Mouse (Mus musculus) telencephalon, adult 2 months (tissue): Measurements from ENCODE around the gene Szt2.

Experiments
- DNase-seq: peaks from one replicate; pipeline ENCODE4 v3.0.0-alpha.2; 2011; ENCODE audit warnings: low read depth, low spot score

The Szt2 gene

DNA sequence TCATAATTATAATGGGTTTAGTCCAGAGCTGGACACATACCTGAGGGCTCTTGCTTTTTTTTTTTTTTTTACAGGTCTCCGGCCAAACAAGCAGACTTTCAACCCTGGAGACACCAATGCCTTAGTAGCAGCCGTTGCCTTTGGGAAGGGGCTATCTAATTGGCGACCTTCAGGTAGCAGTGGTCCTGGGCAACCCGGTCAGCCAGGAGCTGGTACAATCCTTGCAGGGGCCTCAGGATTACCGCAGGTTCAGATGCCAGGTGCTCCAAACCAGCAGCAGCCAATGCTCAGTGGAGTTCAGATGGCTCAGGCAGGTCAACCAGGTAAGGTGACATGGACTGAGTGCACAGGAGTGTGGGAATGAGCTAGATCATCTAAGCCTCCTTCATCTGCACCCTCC is 4.5 kb upstream of the Szt2 start:
- no peak for DNase-seq

DNA sequence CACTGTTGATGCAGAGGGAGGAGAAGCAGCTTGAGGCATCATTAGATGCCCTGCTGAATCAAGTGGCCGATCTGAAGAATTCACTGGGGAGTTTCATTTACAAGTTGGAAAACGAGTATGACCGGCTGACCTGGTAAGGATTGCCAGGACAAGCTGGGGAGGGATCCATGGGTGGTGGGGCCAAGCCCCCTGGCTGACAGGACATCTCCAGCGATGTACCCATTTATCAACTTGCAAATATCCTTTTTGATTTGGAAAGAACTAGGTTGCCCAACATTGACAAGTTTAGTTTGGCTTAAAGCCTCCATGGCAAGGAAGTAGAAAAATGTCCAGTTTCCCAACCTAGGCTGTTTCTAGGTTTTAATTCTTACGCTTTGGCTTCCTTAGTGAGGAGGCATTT is 1.8 kb upstream of the Szt2 start:
- DNase-seq = no peak

DNA sequence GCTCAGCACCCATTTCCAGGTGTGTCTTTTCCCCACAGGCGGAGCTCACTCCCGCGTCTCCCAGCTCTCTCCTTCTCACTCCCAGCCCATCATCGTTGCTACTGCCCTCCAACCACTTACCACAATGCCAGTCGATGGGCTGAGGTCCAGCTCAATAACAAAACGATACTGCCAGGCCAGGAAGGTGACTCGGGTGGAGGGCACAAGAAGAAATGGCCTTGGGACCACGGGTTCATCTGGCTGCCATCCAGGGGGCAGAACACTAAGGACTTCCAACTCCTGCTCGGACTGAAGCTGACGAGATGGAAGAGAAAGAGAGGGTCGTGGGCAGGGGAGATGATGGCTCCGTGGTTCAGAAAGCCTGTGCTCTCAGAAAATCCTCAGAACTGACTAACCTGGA is 6.4 kb downstream of the Szt2 start:
- no peak for DNase-seq

DNA sequence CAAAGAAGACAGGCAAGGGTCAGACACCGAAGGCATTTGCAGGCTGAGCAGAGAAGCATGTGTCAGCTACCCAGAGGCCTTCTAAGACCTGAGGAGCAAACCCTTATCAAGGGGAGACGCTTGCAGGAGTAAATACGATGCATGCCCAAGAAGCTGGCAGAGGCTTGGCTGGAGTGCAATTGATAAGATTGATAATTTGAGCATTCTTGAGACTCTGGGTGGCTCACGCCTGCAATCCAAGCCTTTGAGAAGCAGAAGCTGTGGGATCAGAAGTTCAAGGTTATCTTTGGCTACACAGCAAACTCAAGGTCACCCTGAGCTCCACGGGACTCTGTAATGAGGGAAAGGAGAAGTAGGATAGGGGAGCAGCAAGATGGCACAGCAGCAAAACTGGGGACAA is 7.2 kb downstream of the Szt2 start:
- DNase-seq = no peak

DNA sequence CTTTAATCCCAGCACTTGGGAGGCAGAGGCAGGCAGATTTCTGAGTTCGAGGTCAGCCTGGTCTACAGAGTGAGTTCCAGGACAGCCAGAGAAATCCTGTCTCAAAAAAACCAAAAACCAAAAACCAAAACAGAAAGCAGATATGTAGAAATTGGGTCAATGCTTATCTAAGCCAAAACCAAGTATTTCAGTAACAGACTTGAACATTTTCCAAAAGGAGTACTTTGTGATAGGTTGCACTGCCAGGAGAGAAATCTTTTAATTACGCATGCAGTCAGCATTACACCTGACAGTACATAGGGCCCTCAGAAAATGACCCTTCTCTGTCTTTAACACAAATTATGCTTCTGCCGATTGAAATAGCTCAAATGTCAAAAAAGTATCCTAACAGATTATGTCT is 7.7 kb downstream of the Szt2 start:
- DNase-seq = no peak

DNA sequence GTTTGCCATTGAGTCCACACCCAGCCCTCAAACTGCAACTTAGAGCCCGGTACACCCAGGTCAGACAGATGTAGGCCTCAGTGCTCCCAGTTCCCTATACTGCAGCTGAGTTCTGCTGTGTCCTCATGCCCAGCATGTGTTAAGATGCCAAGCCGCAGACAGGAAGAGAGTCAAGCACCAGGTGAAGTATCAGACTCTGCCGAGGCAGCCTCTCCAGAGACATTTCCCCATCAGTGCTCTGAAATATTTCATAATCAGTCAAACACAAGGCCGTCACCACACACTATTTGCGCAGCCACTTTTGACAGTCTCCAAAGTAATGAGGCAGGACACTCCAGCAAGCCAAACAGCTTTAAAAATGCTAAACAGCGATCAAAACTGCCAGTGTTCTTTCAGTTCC is 10.7 kb downstream of the Szt2 start:
- no peak for DNase-seq

DNA sequence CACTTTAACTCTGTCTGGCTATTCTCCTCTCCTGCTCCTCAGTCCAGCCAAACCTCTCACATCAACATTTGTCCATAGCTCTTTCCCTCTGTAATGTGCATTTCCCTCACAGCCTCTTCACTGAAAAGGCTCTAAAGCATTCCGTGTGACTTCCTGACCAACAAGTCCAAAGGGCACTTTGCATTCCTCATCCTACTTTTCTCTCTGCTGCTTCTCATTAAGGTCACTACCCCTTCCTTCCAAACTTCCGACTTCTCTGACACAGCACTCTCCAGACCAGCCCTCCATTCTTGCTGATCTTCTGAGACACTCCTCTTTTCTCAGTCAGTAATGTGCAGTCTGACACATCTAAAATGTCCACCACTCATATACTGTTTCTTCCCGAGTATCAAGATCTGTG is 12.6 kb downstream of the Szt2 start:
- DNase-seq = no peak

DNA sequence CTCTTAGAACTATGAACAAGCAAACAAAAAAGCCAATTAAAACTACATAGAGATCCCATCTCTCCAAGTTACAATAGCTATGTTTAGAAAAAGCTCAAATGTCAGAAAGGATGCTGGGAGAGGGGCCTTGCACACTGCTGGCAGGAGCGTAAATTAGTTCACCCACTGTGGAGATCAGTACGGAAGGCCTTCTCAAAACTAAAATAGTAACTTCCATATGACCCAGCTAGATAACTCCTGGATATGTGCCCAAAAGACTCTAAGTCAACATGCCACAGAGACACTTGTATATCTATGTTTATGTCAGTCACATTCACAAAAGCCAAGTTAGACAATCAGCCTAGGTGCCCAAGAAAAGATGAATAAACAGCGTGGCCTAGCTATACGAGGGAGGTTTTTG is 13.8 kb downstream of the Szt2 start:
- no peak for DNase-seq

DNA sequence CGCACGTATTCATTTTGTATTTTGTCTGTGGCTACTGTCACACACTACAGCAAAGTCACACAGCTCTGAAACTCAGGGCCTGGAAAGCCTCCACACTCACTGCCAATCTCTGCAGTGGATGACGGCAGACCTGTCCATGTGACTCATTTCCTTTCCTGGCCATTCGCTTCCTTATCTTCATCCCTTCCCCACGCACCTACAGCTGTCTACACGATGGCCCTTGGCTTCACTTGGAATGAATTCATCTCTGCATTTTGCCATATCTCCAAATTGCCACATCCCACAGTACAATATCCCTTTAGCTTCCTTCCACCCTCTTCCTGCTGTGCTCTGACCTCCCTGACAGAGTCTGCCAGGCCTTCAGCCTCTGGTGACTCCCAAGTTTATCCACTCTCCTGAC is 14.6 kb downstream of the Szt2 start:
- no peak for DNase-seq

DNA sequence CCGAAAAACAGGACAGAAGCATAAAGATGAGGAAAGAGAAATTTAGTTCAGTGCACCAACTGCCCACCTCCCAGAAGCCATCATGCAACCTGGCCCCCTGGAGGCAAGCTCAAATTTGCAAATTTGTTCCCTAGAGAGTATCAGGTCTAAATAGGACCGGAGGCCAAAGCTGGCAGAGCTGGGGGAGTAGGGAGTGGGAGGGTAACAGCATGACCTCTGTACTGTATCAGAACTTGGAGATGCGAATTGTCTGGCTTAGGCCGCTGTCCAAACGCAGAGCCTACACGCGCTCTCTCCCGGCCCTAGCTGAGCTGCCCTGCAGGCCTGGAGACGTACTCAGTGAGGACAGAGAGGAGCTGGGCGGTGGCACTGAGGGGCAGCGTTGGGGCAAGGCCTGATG is 18.9 kb downstream of the Szt2 start:
- DNase-seq = no peak

DNA sequence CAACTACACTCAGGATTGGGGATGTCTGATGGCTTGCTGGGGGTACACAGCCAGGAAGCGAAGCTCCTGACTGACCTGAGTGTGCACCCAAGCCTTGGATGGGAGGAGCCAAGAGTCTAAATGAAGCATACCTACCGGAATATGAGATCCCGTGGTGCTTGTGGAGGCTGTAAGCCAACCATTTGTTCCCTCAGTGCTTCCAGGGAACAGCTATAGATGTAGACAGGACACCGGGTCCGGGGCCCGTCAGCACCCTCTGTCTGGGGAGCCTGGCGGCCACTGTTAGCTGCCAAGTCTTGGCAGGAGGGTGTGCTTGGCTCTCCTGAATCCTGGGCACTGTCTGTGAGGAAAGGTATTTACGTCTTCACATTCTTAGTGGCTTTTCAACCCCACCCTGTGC is 21.8 kb downstream of the Szt2 start:
- DNase-seq = no peak

DNA sequence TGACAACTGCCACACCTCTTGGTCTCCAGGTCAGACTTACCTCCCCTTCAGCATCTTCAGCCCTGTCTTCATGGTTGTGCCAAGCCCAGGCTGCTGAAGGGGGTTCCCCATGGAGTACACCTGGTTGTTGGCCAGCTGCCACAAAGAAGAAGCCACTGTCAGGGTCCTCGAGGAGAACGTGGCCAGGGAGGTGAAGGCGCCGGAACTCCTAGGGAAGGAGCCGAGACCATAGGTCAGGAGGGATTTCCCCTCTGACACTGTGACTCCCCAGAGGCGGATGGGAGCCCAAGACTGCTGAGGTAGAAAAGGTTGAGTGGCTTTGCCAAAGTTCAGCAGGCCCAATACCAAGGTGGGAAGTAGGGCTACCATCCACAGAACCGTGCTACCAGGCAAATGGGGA is 25.8 kb downstream of the Szt2 start:
- no peak for DNase-seq

DNA sequence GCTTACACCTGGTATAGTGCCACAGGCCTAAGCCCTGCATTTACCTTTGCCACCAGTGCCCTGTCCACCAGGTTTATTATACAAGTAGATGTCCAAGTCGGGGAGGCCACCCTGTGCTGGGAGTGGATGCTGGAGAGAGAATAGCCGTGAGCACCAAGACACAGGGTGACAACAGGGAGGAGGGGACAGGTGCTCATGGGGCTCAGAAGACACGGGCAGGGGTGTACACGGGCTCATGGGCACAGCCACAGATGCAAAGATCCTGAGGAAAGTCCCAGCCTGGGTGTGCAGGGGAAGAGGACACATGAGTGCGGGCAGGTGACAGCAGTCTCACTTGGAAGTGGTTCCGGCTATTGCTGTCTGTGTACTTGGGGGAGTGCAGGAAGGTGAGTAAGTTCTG is 33.1 kb downstream of the Szt2 start:
- no peak for DNase-seq

DNA sequence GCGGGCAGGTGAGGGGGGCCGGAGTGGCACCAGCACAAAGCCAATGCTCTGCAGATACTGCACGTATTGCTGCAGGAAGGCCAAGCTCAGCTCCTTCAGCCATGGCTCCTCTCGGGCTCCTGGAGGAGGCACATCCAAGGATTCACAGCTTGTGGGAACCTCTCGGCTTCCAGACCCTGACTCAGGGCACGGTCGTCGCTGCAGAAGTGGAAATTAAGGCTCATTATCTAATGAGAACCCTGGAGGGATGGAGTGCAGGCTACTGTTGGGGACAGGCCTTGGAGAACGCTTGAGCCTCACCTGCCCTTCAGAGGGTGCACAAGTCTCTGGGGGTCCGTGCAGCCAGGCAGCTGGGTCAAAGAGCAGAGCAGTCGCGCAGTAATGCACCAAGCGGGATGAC is 37.3 kb downstream of the Szt2 start:
- no peak for DNase-seq

DNA sequence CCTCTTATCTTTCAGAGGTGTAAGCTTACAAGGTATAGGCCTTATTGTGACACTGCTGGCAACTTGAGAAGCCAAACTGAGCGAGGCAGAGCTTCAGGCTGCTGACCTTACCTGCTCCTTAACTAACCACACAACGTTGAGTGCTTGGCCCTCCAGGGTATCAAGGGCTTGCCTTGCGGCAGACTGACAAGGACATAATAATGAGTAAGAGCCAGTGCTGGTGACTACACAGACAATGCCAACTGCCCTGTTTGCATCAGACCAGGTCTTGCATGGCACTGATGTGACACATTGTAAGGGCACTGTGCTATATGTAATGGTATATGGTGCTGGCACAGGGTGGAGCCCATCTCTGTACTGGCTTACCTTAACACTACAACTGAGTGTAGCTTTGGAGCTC is 40.5 kb downstream of the Szt2 start:
- DNase-seq = no peak

DNA sequence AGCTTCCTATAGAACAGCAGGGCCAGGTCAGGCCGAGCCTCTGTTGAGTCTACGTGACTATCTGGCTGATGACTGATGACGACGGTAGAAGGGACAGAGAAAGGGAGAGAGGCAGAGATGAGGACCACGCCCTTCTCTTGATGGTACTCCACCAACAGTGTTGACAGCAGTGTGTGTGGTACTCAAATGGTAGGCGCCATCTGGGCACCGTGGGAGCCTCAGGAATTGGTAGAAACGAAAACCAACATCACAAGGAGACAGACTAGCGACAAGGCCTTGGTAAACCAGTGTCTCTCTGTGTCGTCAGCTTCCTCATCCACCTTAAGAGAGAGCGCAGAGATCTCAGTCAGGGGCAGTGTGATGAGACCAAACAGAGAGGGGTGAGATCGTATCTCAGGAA is 41.5 kb downstream of the Szt2 start:
- no peak for DNase-seq

DNA sequence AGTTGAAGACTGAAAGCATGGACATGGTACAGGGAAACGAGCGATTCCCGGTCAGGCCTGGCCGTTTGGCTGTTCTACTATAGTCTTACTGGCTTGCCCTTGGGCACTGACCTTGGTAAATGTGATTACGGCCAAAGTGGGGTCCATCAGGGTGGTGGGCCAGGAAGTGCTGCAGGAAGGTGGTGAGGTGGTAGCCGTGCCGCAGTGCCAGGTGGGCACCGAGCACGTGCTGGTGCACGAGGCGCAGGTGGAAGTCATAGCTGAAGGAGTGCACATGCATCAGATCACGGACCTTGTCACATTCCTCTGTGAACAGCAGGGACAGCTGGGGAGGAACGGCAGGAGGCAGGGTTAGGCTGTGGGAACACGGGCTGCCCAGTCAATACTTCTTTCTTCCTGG is 43.1 kb downstream of the Szt2 start:
- no peak for DNase-seq

DNA sequence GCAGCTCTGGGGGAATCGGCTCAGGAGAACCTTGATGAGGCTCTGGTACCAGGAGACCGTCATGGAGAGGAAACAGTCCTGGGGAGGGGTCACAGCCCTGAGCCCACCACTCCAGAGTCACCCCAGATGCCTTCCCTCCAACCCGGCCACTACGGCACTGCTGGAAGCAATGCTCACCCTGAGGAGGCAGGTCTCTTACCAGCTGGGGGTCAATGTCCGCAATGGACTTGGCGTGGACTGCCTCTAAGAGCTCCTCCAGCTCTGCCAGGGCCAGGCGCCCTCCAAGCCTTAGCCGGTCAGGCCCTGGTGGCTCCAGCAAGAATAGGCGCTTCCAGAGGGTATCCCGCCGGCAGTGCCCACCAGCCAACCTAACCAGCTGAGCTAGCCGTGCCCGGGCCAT is 44.4 kb downstream of the Szt2 start:
- DNase-seq = no peak

DNA sequence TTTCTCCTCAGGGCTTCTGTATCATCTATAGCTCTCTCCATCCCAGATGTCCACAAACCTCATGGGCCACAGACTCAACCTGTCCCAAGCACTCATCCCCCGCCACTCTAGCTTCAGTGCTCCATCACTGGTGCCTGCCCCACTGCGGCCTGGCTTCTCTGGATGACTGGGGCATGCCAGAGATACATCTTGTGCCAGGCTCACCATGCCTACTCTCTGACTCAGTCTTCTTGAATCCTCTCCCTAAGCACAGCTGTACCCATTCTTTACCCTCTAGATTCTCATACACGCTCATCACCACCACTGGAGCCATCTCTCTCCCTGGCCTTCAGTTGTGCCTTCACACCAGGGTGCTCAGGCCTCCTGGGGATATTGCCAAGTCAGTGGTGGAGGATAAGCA is 45.1 kb downstream of the Szt2 start:
- no peak for DNase-seq

DNA sequence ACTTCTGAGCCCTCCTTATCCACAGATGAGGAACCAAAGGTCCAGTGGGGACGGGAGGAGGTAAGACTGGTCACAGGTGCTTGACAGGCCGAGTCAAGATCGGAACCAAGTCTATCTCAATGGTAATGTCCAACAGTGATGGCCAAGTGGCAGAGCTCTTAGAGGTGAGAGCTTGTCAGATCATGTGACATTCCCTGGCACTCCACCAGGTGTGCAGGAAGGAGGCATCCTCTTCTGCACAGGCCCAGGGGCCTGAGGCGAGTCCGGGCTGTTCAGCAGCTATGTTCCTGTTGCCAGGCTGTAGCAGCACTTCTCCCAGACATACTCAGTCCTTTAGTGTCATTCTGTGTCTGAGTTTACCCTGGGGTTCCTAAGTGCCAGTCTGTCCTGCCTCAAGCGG is 46.2 kb downstream of the Szt2 start:
- DNase-seq = no peak

DNA sequence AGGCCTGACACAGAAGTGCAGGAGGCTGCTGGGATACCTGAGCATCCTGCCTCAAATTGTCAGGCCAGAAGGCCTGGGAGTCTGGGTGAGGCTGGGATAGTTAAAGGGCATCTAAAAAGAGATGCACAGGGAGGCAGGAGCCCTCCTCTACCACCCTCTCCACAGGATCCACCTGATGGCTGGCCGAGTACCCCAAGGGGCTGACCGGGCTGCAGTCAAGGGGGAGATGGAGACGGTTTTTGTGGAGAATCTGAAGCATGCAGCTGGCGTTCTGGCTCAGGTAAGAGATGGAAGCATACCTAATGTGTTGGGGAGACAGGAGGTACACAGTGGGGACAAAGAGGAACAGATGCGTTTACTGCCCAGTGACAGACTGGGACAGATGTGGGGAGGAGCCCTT is 47.6 kb downstream of the Szt2 start:
- DNase-seq = no peak

DNA sequence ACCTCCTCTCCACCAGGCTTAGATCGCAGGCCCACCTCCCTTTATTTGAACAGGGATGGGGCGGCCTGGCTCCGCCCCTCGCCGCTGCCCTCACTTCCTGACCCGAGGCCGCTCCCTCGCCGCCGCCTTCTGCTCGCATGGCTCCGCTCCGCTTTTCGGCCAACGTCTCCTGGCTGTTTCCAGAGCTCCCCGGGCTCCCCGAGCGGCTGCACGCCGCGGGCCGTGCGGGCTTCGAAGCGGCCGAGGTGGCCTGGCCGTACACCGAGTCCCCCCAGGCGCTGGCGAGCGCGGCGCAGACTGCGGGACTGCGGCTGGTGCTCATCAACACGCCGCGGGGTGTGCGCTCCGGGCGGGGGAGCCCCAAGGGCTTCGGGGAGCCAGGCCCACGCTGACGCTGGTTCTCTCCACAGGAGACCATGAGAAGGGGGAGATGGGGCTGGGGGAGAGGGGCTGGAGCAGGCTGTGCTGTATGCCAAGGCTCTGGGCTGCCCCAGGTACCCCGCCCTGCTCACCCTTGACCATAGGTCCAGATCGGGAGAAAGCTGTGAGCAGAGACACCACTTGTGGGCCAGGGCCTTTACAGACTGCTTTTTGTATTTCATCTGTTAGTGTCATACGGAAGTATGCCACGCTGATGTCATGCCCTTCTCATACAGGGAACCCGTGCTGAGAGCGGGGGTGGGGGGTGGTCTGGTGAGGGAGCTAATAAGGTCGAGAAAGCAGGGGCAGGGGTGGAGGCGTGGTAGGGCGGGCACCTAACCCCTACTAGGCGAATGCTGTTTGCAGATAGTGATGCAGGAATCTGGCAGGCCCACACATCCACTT is 49.0 kb downstream of the Szt2 start:
- no peak for DNase-seq

DNA sequence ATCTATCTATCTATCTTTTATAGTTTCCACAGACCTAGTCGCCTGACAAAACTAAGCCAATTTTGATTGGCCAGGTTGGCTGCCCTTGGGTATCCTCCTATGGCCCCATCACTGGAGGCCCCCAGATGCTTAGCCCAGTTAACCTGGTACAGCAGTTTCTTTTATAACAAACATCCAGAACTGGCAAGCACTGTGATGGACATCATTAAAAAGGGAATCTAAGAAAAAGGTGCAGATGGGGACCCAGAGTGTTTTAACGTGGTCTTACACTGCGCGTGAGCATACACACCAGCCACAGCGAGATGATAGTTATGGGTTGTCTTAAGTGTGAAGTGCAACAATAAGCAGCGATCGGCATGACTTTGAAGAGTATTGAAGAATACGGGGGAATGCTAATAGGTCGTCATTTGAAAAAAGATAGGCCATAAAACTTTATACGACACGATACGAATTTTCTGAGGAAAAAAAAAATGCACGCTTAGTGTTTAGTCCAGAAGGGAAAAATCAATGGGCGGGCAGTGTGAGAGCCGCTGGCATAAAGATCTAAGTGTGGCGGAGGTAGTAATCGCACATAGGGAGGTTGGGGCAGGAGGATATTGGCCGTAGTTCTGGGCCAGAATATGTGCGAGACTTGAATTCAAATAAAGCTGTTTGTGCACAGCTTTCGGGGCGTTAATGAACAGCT is 49.7 kb downstream of the Szt2 start:
- no peak for DNase-seq
